Mouse (Mus musculus) induced T-regulatory cell, adult 2 months (primary cell): ENCODE results near the gene Tspan9.
A peak's percentile ranks its signal among the peaks of the same experiment; 100 is the strongest.

Experiments used
- DNase-seq: peaks from one replicate; pipeline ENCODE4 v3.0.0-alpha.2; 2012; ENCODE audit warnings: low read depth

The Tspan9 gene

DNA sequence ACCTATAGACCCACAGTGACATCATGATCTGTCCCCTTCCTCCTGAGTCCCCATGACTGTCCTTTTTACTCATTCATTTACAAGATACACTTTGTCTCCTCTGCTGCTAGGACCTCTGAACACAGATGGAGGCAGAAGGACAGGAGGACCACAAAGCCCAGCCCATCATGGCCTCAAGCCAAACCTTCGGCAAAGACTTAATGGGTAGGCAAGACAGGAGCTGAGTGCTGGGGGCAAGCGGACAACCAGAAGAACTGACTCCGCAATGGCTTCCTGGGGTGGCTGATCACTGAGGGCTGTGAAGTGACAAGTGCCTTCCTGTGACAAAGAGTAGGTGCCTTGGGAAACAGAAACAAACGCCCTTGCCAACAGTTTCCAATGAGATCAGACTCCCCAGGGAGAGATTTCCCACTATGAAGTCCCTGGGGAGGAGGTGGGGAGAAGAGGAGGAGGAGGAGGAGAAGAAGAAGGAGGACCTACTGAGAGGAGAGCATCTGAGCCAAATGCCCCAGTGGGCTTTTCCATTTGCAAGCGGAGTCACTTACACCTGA lies 67.9 kb downstream of the Tspan9 start:
- DNase-seq: no peak

DNA sequence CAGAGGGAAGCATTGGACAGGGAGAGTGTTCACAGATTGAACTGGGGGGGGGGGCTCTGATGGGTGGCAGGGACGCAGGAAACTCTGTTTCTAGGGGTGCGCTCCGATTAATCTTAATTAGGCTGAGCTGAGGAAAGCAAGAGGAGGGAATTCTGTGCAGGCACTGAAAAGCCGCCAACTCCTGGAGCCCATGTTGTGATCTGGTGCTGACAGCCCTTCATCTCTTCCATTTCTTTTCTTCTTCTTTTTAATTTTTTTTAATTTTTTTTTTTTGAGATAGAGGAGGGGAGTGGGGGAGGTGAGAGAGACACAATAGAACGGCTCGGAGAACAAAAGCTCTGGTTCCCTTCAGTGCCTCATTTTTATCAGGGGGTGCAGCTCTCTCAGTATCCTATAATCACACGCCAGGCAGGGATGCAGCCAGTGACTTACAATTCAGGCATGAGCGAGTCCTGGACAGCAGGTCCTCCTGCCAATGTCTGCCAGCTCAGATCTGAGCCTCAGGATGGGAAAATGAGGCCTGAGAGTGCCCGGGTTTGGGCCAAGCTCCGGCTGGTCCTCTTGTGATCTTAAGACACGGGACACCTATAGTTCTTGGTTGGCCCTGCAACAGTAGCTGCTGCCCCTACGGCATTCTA lies 72.4 kb downstream of the Tspan9 start:
- DNase-seq: no peak

DNA sequence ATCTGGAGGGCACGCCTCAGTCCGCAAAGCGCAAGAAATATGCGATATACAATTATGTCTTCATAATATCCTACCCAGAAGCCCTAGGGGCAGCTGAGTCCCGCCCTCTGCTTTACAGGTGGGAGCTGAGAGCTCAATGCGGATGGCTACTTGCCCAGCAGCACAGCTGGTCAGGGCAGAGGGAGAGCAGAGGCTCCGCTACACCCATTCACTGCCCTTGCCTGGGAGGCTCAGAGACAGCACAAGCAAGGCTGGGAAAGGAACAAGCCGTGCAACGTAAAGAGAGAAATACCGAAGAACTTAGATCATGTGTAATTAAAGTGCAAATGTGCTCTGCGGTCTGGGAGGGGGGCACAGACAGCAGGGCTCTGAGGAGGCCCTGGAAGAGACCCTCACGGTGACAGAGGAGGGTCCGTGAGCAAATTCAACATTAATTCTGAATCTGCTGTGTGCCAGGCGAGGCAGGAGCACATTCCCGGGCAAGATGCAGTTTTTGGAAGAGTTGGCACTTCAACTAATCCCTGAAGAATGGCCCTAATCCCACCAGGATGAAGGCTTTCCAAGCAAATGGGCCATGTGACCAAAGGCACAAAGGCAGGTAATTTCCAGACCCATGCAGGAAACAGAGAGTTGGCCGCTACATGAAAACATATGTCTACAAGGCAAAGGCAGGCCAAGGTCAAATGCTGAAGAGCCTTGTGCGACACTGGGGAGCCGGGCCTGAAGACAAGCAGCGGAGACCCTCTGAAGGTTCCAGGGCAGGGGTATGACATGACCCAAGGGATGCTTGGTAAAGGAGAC lies 73.1 kb downstream of the Tspan9 start:
- DNase-seq: no peak

DNA sequence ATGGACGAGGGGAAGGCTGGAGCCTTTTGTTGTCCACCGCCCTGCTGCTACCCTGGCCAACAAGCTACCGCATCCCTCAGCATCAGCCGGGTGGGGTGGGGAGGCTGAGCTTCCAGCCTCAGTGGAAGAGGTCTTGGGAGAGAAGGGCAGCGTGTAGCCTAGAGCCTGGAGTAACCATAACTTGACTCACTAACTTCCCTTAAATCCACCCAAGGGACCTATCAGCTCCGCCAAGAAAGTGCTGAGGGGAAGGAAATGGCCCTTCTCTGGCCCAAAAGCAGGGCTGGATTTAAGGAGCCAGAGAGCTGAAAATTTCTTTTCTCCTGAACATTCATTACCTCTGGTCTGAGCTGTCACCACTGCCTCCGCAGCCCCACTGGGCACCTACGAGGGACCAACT lies 75.2 kb downstream of the Tspan9 start:
- no peak for DNase-seq

DNA sequence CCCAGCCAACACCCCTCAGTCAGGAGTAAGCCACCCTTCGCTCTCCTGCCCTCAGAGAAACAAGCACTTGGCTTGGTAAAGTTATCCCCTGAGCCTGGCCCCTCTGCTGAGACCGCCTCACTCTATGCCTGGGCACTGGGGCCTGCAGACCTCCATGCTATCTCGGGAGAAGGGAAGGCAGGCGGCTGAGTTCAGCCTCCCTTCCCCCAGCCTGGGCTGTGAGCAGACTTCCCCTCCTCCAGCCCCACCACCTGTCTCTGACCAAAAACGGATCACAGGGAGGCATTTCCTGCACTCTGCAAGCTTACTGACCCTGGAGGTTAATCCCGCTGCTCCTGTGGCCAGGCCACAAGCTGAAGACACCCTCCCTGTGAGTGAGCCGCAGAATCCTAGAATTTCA lies 77.4 kb downstream of the Tspan9 start:
- no peak for DNase-seq

DNA sequence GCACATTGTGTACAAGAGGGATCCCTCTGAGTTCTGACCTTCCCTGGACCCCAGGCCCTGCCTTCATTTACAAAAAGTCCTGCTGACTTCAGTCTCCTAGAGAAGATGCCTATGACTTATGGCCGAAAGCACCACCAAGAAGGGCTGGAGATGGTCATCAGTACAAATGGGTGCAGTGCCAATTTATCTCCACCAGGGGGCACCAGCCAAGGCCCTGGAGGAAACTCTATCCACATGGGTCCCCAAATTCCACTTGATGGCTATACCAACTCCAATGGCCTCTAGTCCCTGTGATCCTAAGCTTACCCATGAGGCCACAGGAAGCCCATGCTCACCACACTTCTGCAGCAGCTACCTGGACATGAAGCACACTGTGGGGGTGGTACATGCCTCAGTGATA lies 79.9 kb downstream of the Tspan9 start:
- DNase-seq: peak; percentile 32

DNA sequence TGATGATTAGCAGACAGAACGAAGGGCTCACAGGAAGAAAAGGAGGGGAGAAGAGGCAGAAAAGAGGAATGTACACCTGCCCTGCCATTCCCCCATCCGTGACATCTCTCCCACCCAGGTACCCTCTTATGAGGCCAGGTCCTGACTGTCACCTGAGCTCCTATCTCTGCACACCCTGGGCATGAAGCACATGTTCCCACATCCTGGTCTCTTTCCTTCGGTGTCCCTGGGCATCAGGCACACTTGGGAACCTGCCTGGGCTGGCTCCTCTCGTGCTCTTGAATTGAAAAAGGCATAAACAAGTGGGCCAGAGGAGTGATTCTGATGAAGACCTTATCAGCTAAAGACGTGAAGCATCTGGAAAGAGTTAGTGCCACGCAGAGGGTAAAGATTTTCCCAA lies 80.6 kb downstream of the Tspan9 start:
- no peak for DNase-seq

DNA sequence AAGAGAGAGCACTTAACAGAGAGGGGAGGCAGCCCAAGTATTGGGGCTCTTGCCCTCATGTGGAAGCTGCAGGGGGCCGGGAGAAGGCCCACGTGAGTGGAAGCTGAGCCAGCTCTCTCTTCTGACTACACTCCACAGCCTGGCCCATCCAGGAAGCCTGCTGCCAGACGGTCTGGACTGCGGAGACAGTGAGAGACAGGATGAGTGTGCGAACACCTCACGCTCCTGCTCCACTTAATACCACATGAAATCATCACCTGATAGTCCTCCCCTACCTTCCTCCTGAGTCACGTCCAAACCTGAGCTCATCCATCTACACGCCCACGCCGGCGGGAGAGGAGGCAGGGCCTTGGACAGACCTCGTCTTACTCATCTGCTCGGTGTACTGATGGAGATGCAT lies 81.2 kb downstream of the Tspan9 start:
- no peak for DNase-seq

DNA sequence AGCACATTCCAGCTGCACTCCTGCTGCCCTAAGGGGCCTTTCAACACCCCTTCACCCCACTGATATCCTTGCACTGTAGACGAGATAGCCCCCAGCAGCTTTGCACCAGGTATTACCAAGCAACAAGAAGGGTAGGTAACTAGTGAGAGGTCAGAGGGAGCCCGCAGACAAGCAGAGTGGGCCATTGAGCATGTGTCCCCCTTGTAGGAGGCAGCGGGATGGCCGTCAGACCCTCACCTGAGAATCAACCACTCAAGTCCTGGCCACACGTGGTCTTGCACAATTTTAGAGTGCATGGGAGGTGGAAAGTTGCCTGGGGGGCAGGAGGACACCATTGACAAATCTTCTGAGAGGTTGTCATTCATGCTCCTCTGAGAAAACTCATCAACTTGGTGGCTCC lies 82.1 kb downstream of the Tspan9 start:
- no peak for DNase-seq

DNA sequence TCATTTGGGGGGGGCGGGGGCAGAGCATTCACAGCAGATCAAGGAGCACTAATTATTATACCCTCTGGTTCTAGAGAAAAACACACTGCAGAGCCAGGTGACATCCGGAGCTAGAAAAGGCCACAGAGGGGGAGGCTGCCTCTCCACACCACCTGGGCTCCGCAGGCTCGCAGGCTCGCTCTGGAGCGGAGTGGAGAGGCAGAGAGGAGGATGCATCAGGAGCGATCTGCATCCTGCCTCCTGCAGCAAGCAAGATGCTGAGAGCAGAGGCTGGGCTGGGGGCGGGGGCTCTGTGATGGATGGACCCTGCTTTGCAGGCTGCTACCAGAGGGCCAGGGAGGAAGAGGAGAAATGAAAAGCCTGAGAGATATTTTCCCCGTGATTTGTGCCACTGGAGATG lies 84.8 kb downstream of the Tspan9 start:
- DNase-seq: no peak

DNA sequence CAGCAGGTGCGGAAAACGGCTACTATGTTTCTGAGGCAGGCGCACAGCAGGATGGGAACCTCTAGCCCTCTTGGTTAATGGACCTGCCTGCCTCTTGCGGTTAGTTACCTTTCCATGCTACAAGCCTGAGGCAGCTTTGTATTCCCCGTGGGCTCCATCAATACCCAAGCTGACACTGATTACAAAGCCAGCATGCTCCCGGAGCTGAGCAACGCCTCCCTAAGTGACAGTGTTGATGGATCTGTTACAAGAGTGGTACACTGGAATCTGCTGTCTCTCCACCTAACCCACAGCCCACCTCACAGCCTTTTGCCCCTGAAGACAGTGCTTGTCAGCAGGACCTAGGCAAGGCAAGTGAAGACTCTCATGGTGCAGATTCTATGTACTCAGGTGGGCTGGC lies 85.2 kb downstream of the Tspan9 start:
- no peak for DNase-seq

DNA sequence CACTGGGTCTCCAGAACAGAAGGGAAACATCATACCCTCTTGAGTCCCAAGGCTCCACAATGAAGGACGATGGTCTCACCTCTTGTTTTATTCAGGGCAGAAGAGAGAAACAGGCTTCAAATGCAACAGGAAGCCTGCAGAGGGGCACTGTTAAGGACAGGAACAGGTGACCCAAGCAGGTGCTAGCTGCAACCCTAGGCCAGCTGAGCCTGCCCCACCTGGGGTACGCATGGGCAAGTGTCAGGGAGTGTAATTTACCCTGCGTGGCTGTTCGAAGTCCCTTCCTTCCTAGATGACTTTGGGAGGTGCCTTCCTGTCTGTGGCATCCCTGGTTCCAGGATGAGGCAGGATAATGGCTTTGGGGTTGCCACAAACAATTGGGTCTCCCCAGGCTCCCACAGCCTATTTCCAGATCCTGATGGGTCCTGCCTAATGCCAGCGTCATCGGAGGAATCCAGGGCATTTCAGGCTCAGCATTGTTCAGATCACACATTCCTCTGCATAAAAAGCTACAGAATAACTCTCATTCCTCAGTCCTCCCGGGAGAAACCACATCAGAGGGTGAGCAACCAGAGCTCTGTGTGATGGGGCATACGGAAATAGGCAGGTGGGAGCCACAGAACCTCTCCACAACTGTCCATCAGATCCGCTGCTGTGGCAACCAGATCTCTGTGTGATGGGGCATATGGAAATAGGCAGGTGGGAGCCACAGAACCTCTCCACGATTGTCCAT lies 90.2 kb downstream of the Tspan9 start:
- no peak for DNase-seq

DNA sequence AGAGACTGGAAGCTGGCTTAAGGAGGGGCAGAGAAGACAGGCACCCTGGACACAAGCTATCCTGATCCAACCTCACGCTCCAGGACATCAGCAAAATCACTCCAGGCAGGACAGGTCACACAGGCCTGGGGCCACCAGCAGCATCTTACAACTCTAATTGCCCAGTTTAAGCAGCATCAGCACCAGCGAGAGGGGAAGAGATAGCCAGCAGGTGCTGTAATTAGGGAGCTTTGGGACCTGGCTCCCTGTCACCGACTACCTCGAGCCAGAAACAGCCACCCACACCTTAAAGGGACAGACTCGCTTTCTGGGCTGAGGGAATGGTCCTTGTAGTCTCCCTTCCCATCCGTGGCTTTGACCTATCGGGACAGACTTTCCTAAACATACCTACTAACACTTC lies 95.7 kb downstream of the Tspan9 start:
- DNase-seq: no peak

DNA sequence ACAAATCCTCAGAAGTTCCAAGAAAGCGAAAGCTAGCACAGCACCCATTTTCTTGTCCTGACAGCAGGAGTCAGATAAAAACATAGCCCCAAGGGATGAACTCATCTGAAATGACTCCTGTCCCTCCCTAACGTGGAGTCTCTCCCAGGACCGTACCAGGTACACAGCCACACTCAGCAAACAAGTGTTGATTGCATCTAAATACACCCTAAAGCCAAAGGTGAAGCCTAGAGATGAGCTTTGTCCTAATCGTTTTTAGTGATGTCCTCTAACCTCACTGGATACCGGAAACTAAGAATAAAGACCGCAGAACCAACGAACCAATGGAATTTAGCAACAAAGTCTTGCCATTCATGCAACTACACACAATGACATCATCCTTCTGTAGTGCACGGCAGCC lies 96.2 kb downstream of the Tspan9 start:
- DNase-seq: no peak

DNA sequence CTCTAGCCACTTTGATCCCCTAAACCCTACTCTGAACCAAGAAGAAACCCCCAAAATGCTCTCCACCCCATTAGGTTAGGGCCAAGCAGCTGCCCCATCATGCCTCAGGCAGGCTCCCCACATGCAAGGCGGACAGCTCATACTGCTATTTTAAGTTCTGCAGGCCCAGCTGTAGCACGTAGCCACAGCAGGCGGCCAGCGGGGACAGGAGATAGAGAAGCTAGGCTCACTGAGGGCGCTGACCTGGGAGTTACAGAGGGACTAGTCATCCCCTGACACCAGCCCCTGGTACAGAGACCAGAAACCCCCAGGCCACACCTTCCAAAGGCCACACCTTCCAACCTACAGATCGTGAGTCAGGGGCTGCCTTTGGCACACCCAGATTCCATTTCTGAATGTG lies 96.6 kb downstream of the Tspan9 start:
- DNase-seq: no peak

DNA sequence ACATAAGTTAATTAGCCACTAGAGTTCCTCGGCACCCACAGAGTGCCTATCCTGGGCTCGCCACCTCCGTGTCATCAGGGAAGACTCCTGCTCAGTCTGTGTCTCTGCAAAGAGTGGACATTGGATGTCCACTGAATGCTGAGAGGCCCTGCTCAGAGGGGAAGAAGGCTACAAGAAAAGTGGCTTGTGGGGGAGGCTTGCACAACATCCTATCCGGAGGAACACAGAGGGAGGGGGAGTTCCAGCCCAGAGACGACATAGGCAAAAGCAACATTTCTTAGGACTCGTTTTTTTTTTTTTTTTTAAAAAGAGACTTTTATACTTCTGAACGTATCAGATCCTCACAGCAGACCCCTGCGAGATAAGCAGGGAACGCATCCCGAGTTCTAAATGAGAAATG lies 98.7 kb downstream of the Tspan9 start:
- no peak for DNase-seq

DNA sequence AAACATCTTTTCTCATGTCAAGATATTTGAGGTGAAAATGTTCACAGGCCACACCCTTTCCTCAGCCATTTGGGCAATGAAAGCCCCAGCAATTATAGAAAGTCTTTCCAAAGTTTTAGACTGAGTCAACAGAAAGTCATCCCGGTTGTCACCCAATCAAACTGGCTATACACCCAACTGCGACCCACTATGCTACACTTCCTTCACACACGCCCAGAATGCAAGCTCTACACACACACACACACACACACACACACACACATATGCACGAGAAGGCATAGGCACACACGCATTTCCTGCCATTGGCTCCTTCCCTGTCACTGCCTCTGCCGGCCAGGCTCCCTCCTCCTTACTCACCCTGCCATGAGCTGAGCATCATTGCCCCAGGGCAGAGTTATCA lies 99.9 kb downstream of the Tspan9 start:
- DNase-seq: no peak

DNA sequence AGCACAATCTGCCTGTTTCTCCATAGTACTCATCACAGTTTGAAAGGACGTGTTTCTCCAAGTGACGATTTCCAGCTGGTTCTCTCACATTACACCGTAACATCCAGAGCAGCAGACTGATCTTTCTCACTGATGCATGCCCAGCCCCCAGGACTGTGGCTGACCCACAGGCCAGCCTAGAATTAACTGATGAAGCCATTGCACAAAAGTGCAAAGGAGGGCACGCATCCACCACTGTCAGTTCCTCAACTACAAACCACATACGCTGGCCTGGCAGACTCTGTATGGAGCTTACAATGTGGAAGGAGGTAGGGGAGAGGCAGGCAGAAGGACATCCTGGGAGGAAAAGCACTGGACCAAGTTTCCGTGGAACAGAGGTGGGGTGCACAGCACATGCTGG lies 101.6 kb downstream of the Tspan9 start:
- DNase-seq: no peak

DNA sequence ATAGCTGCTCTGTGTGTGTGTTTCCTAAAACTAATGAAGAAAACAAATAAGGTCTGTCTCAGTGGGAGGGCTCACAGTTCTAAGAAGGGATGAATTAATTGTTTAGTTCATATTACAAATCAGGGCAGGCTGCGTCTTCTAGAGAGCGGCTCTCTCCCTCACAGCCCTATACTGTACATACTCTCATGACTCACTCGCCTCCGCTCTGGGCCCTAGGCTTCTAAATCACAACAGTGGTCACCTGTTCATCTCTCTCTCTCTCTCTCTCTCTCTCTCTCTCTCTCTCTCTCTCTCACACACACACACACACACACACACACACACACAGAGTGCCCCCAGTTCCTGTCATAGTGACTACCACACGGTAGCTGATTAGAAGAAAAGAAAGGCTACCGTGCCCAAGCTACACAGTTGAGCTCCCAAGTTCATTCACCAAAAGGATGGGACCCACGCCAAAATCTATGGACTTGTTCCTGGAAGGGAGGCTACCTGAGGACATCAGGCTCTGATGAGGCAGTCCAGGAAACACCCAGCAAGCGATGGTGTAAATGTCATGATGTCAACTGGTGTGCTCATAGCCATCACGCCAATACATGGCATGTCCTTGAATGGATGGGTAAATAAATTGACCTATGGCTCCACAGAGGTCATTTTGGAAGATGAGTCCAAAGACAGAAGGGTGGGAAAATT lies 104.2 kb downstream of the Tspan9 start:
- no peak for DNase-seq

DNA sequence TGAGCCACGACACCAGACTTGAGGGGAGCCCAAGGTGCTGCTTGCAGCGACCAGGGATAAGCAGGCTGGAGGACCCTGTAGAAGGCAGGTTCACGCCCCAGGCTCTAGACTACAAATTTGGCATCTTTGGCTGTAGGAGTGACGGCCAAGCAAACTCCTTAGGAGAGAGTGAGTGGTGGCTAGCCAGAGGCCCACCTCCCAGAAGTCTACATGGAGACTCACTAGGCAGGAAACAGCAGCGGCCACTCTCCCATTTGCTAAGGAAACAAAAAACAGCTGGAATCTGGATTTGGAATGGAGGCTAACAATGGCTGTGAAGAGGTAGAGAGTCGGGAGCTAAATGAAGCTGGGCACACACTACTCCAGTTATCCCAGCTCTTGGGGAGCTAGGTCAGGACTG lies 104.8 kb downstream of the Tspan9 start:
- no peak for DNase-seq

DNA sequence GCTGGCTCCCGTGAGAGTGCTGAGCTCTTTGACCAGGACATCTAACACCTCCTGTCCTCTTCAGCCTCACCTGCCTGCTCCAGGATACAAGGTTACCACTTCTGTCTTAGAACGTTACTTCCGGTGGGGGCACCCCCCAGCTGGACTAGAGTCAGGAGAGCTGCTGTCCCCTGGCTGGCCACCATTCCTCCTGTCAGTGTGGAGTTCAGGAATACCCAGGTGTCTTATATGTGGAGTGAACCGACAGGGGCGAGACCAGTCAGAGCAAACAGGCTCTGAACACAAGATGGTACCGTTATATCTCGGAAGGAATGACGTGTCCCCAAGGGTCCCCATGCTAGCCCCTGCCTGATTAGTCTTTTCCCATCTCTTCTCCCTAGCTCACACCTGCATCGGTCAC lies 106.8 kb downstream of the Tspan9 start:
- no peak for DNase-seq

DNA sequence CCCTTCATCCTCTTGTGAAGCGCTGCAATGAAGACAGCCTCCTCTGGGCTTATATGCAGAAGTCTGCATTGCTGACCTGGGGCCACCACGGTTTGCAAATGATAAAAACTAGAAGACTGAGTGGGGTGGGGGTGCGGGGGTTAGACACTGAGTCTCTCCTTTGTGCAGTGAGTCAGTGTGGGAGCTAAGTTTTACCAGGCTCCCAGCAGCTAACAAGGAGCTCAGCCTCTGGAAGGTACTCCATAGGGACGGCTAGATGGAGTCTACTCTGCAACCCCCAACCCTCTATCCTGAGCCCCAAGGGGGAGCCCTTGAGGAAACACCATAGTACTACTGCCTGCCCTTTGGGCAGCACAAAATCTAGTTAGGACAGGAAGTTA lies 107.5 kb downstream of the Tspan9 start:
- no peak for DNase-seq
